Mouse (Mus musculus) olfactory bulb, adult 2 months (tissue): ENCODE data around the gene Aco1.

Source experiments
- CTCF ChIP-seq: fragments of 200-500 bp; IDR thresholded peaks from 2 replicates; pipeline ENCODE4 v1.5.1; 2012; ENCODE audit warnings: low read depth, mild to moderate bottlenecking, low read length, moderate library complexity; ENCODE audit not compliant: insufficient read depth
- POLR2A ChIP-seq: fragments of 200-500 bp; IDR thresholded peaks from 2 replicates; pipeline ENCODE4 v1.6.1; 2012; ENCODE audit warnings: mild to moderate bottlenecking, low read depth, low read length, moderate library complexity; ENCODE audit not compliant: insufficient read depth

- TF ChIP-seq POLR2A (no peak), CTCF (no peak)
Observed at GRCm38 (mm10) chr4:40227131-40227530, 84.2 kb downstream of the Aco1 start.
